10 mouse cellular contexts compared by ENCODE assay signal in genomic region chr13:34964866-34965265, GRCm38 (mm10). TPM values are rescaled to one million over a fixed set of nuclear protein-coding genes. Genes with fewer than 3 reads are reported as not detected.
DNase-seq lines count a peak whose midpoint lies in the region; ATAC-seq and TF ChIP-seq lines count a peak whose summit lies in the region.
"Had no signal": no experiment of that assay in that cellular context is flagged by ENCODE, and none has a peak within 500 bp of the region (broad histone marks: within the 10 kb centered on the region; RNA-seq: fewer than 3 reads in every experiment).

No protein-coding gene starts in this region.

- H3K27ac ChIP-seq in heart, embryonic 11.5 days (ENCODE audit: low read depth, low read length) = no peak overlapping the region
- no peak overlapping the region for H3K27ac ChIP-seq in hindbrain, embryonic 11.5 days (ENCODE audit: low read depth, low read length)
- H3K27ac ChIP-seq in liver, postnatal 0 days (ENCODE audit: low read depth) = no peak overlapping the region

- 0 out of 2 replicates have a peak, but pooled peaks cover 3% of the 10 kb centered on the region for H3K4me1 ChIP-seq in heart, embryonic 11.5 days (ENCODE audit: control insufficient read depth, insufficient read depth, low read length)
- no peaks in the 10 kb centered on the region for H3K4me1 ChIP-seq in hindbrain, embryonic 11.5 days (replicated peaks; ENCODE audit: control insufficient read depth, insufficient read depth, low read length)
- H3K4me1 ChIP-seq in liver, postnatal 0 days (ENCODE audit: insufficient read depth) = peaks cover 9% of the 10 kb centered on the region

- no peak for TF ChIP-seq EP300 in liver, postnatal 0 days (IDR thresholded peaks at IDR 0.05; ENCODE audit: low read depth)

- no peak overlapping the region for H3K9ac ChIP-seq in heart, embryonic 11.5 days (ENCODE audit: low read depth, low read length)
- no peak overlapping the region for H3K9ac ChIP-seq in hindbrain, embryonic 11.5 days (ENCODE audit: low read depth, low read length)
- H3K9ac ChIP-seq in liver, postnatal 0 days (replicated peaks) = no peak overlapping the region

- H3K4me3 ChIP-seq in heart, embryonic 11.5 days (ENCODE audit: low read depth, low read length) = peak overlapping the region; percentile 54; the same call in 1 of the 2 replicates
- no peak overlapping the region for H3K4me3 ChIP-seq in hindbrain, embryonic 11.5 days (ENCODE audit: low read depth, low read length)
- H3K4me3 ChIP-seq in liver, postnatal 0 days (ENCODE audit: low read depth, low read length) = no peak overlapping the region

- peaks cover 15% of the 10 kb centered on the region for H3K27me3 ChIP-seq in heart, embryonic 11.5 days (ENCODE audit: control insufficient read depth, insufficient read depth, low read length)
- H3K27me3 ChIP-seq in hindbrain, embryonic 11.5 days (ENCODE audit: control insufficient read depth, insufficient read depth, low read length) = peaks cover 2% of the 10 kb centered on the region
- peaks cover 19% of the 10 kb centered on the region for H3K27me3 ChIP-seq in liver, postnatal 0 days (ENCODE audit: insufficient read depth, low read length)

- no peaks in the 10 kb centered on the region for H3K9me3 ChIP-seq in heart, embryonic 11.5 days (replicated peaks; ENCODE audit: control insufficient read depth, low read length)
- H3K9me3 ChIP-seq in hindbrain, embryonic 11.5 days (ENCODE audit: control insufficient read depth, low read length) = no peaks in the 10 kb centered on the region
- no peaks in the 10 kb centered on the region for H3K9me3 ChIP-seq in liver, postnatal 0 days (ENCODE audit: low read length)

- no peak for ATAC-seq in heart, embryonic 11.5 days (replicated peaks; ENCODE audit: insufficient number of reproducible peaks, low FRiP score, low TSS enrichment)
- no peak for ATAC-seq in hindbrain, embryonic 11.5 days (ENCODE audit: low FRiP score)
- ATAC-seq in liver, postnatal 0 days = no peak
- ATAC-seq: CD4-positive, CD25-positive, alpha-beta regulatory T cell, adult 4 months had no signal

- 7% methylated on average over 5 of the region's 5 CpGs for WGBS in heart, embryonic 11.5 days (ENCODE audit: insufficient replicate concordance)
- under 1% methylated on average over 5 of the region's 5 CpGs for WGBS in hindbrain, embryonic 11.5 days
- 22% methylated on average over 5 of the region's 5 CpGs for WGBS in liver, postnatal 0 days (ENCODE audit: insufficient replicate concordance)

- no peak for DNase-seq in heart, postnatal 4 days
- peak; percentile 83 for DNase-seq in R1 (ENCODE audit: low read depth, low spot score)
- DNase-seq in hindbrain, embryonic 11.5 days (ENCODE audit: low spot score) = no peak
- DNase-seq in liver, postnatal 0 days = no peak
- DNase-seq in layer of hippocampus, adult 18-20 months (ENCODE audit: low spot score in 2 of 2) = no peak
- no peak for DNase-seq in right cerebral cortex, postnatal 36 days (ENCODE audit: low spot score in 2 of 2)
- no peak for DNase-seq in spleen, postnatal 10 days (ENCODE audit: low spot score in 2 of 2)

- no peak for TF ChIP-seq CTCF in liver, postnatal 0 days (IDR thresholded peaks at IDR 0.05; ENCODE audit: low read depth)

- H3K4me2 ChIP-seq in heart, embryonic 11.5 days = peak overlapping the region; percentile 91
- H3K4me2 ChIP-seq in hindbrain, embryonic 11.5 days (replicated peaks; ENCODE audit: low read depth, low read length) = peak overlapping the region; percentile 54
- peak overlapping the region; percentile 77 for H3K4me2 ChIP-seq in liver, postnatal 0 days (ENCODE audit: low read depth, low read length)

- H3K36me3 ChIP-seq in heart, embryonic 11.5 days (ENCODE audit: control insufficient read depth, insufficient read depth, low read length) = no peaks in the 10 kb centered on the region
- no peaks in the 10 kb centered on the region for H3K36me3 ChIP-seq in hindbrain, embryonic 11.5 days (ENCODE audit: control insufficient read depth, insufficient read depth, low read length)
- H3K36me3 ChIP-seq in liver, postnatal 0 days (replicated peaks; ENCODE audit: insufficient read depth, low read length) = no peaks in the 10 kb centered on the region

RNA-seq across cellular contexts. Expression of gene Eci3, which starts 1.3 kb away (rescaled TPM):
- 0.39 and 0.51 TPM in 2 replicates for polyA plus RNA-seq in heart, embryonic 11.5 days (2014; fragmentation: Nextera tagmentation; extraction: Ambion mirVana)
- total RNA-seq in heart, postnatal 4 days (2021) = 1 to 10 TPM; 1.8 to 2.1 TPM
- 0.85 and 1.2 TPM in 2 replicates for polyA plus RNA-seq in hindbrain, embryonic 11.5 days (2014; fragmentation: Nextera tagmentation; extraction: Ambion mirVana)
- polyA plus RNA-seq in liver, postnatal 0 days (2015; fragmentation: Nextera tagmentation; extraction: Ambion mirVana) = 0.08 TPM in 1 of 2 replicates, not detected in the other
- total RNA-seq in layer of hippocampus, adult 18-20 months (2021) = 1 to 10 TPM in 1 of 2 experiments, under 1 TPM in 1; 0.89 to 1.1 TPM

RNA-seq across cellular contexts. Expression of gene 4933417A18Rik, which starts 40.7 kb away (rescaled TPM):
- polyA plus RNA-seq in heart, embryonic 11.5 days (2014; fragmentation: Nextera tagmentation; extraction: Ambion mirVana) = not detected in 2 replicates
- not detected for total RNA-seq in heart, postnatal 4 days (2021)
- not detected in 2 replicates for polyA plus RNA-seq in hindbrain, embryonic 11.5 days (2014; fragmentation: Nextera tagmentation; extraction: Ambion mirVana)
- polyA plus RNA-seq in liver, postnatal 0 days (2015; fragmentation: Nextera tagmentation; extraction: Ambion mirVana) = not detected in 2 replicates
- not detected for total RNA-seq in layer of hippocampus, adult 18-20 months (2021)
- total RNA-seq: layer of hippocampus, postnatal 10 days had no signal
- polyA plus RNA-seq: CD4-positive, CD25-positive, alpha-beta regulatory T cell, adult 4 months had no signal

RNA-seq across cellular contexts. Expression of gene Fam217a, which starts 40.8 kb away (rescaled TPM):
- polyA plus RNA-seq in heart, embryonic 11.5 days (2014; fragmentation: Nextera tagmentation; extraction: Ambion mirVana) = 2.4 and 2.7 TPM in 2 replicates
- under 1 TPM; 0.56 to 0.76 TPM for total RNA-seq in heart, postnatal 4 days (2021)
- 2.1 and 2.4 TPM in 2 replicates for polyA plus RNA-seq in hindbrain, embryonic 11.5 days (2014; fragmentation: Nextera tagmentation; extraction: Ambion mirVana)
- 0.15 and 0.34 TPM in 2 replicates for polyA plus RNA-seq in liver, postnatal 0 days (2015; fragmentation: Nextera tagmentation; extraction: Ambion mirVana)
- total RNA-seq in layer of hippocampus, adult 18-20 months (2021) = 1 to 10 TPM in 1 of 2 experiments, under 1 TPM in 1; 0.97 to 1.4 TPM
